Mouse (Mus musculus) liver, postnatal 0 days (tissue): ENCODE results near the gene Syngap1.

ENCODE experiments used
- CTCF ChIP-seq: sonication (generic); IDR thresholded peaks from 2 replicates; pipeline ENCODE4 v1.5.1; 2016; ENCODE audit warnings: antibody characterized with exemption, low read depth
- EP300 ChIP-seq: IDR thresholded peaks from 2 replicates; pipeline ENCODE4 v1.6.1; 2016; ENCODE audit warnings: antibody characterized with exemption, low read depth, mild to moderate bottlenecking

GRCm38 (mm10) chr17:26970221-26970620 is 29.2 kb downstream of the Syngap1 start:
- TF ChIP-seq CTCF (no peak), EP300 (no peak)
